Mouse (Mus musculus) granulocyte monocyte progenitor cell, adult 5-6 weeks (primary cell): Measurements from ENCODE around the gene Hist1h1d. TPM values are rescaled to one million over a fixed set of nuclear protein-coding genes. Genes with fewer than 3 reads are reported as not detected.
A peak's percentile ranks its signal among the peaks of the same experiment; 100 is the strongest.
"Not testable (repeated sequence)": the region's sequence is repeated elsewhere in the genome, so short reads cannot be mapped to it uniquely, and the experiment has no call there.

Source experiments
- ATAC-seq: replicated peaks from 2 replicates; pipeline ENCODE4 v1.8.0; 2016; ENCODE audit warnings: mild to moderate bottlenecking, moderate TSS enrichment, inconsistent platforms; ENCODE audit not compliant: poor library complexity, severe bottlenecking
- total RNA-seq, 2 experiments: library from RNA; stranded (forward) in 1 of 2; stranded (reverse) in 1 of 2; fragments of 200-712, 200-1000 nt in 1 of 2; fragments of >200 nt in 1 of 2; fragmentation: Nextera tagmentation in 1 of 2; gene quantifications; 2 replicates each; pipeline ENCODE4 v1.2.3; 2014 to 2017

Gene Hist1h1d
- total RNA-seq, 2 experiments from 2014 or later: 13.1 to 109 TPM

DNA sequence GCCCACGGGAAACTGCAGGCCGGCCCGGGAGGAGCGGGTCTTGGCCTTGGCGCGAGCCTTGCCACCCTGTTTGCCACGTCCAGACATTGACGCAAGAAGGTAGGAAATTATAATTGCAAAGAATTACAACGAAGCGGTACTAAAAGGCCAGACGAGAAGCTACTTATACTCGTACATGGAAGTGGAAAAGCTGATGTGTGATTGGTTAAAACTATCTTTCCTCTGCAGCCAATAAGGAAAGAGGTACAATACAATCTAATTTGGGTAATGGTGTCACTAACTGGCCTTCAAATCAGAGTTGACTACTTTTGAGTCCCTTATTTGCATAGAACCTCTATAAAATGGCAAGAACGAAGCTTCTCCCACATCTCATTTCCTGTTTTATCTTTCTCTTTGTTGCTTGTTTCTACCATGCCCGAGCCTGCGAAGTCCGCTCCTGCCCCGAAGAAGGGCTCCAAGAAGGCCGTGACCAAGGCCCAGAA is 18.0 kb downstream of the Hist1h1d start, which contains the start of the genes Hist1h2ae and Hist1h2bg:
Gene Hist1h2ae, minus strand, starts transcription at position 199 of the 482 bp plus-strand sequence.
Gene Hist1h2bg, plus strand, starts transcription at position 375 of the 482 bp plus-strand sequence.
- ATAC-seq: peak; percentile 71

DNA sequence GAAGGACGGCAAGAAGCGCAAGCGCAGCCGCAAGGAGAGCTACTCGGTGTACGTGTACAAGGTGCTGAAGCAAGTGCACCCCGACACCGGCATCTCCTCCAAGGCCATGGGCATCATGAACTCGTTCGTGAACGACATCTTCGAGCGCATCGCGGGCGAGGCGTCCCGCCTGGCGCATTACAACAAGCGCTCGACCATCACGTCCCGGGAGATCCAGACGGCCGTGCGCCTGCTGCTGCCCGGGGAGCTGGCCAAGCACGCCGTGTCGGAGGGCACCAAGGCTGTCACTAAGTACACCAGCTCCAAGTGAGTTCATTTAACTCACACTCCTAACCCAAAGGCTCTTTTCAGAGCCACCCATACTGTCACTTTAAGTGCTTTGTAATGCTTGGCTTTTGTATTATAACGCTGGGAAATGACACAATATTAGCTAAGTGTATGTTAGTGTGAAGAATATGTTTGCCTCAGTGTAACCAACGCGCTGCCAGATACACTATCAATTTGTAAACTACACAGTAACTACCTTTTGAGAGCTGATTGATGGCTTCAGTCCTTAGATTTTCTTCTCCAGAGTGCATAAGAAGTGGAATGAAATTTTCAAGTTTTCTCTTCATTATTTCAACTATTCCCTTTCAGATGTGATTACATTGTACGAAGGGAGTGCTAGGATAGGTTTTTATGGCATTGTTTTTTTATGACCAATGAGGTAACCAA is 18.6 kb downstream of the Hist1h1d start:
- peak; percentile 13; the same call in 1 of the 2 replicates for ATAC-seq

DNA sequence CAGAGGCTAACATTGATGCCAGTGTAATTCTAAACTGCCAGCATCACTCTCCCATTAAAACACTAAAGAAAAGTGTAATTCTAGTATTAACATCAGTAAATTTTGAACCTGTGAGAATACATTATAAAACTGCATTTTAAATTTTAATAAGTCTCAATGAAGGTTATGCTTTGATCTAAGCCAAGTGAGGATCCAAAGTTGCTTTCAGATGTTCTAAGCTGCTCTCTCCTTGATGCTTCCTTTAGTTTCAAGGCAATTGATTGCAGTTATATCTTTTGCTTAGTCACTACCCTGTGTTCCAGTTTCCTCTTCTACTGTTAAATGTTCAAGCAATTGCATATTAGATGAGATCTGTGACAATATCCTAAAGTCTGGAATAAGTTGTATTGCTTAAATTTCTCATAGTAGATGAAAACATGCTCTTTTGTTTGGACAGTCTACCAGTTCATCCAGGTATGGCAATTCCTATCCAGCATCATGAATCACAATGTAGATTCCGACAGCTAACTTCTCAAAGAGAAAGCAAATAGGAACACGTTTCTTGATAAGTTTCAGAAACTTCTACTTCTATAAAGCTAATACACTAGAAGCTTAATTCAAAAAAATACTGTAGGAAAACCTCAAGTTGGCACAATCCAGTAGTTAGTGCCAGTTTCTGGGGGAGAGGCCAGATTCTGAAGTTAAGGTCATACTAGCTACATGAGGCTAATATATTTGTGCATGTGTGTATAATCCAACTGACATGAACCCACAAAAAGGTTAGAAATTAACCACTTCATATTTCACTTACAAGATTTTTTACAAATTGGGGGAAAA is 19.4 kb downstream of the Hist1h1d start:
- no peak for ATAC-seq

DNA sequence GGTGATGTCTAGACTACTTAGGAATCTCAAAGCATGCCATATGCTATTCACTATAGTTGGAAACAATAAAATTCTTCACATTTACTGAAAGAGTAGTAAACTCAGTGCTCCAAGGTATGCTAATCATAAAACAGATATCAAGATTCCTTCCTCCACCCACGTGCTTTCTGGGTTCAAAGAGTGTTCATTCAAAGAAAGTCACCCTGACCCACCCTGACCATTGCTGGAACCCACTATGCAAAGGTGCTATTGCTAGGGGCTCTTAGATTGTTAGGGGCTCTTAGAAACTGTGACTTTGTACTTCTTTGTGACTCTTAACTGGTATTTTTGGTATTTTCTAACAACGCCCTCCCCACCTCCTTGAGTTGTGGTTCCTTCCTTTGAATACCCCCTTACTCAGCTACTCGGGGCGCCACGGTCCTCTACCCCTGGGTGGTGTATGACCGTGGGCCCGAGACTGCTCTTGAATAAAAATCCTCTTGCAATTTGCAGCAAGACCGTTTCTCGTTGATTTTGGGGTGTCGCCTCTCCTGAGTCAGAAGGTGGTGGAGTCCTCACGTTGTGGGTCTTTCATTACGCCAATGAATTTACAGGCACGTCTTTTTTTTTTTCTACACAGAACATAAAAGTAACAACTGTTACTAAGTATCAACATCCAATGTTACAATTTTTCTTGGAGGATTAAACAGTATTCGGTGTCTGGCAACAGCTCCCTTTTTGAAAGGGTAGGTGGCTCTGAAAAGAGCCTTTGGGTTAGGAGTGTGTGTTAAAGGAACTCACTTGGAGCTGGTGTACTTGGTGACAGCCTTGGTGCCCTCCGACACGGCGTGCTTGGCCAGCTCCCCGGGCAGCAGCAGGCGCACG is 20.2 kb downstream of the Hist1h1d start:
- ATAC-seq: not testable (repeated sequence)

DNA sequence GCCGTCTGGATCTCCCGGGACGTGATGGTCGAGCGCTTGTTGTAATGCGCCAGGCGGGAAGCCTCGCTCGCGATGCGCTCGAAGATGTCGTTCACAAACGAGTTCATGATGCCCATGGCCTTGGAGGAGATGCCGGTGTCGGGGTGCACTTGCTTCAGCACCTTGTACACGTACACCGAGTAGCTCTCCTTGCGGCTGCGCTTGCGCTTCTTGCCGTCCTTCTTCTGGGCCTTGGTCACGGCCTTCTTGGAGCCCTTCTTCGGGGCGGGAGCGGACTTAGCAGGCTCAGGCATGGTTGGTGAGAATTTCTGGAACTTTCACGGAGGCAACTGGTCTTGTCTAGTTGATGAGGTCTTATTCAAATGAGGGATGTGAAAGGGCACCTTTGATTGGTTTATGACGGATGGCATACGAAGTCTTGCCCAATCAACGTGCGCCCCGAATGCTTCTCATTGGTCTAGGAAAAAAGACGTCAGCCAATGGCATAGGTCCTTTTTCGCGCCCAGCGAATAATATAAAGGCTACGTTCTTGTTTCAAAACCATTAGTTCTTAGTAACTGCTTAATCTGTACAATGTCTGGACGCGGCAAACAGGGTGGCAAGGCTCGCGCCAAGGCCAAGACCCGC is 20.9 kb downstream of the Hist1h1d start, which contains the start of the genes Hist1h2bf and Hist1h2ad:
Gene Hist1h2bf, minus strand, starts transcription at position 299 of the 627 bp plus-strand sequence.
Gene Hist1h2ad, plus strand, starts transcription at position 484 of the 627 bp plus-strand sequence.
- peak; percentile 67 for ATAC-seq

DNA sequence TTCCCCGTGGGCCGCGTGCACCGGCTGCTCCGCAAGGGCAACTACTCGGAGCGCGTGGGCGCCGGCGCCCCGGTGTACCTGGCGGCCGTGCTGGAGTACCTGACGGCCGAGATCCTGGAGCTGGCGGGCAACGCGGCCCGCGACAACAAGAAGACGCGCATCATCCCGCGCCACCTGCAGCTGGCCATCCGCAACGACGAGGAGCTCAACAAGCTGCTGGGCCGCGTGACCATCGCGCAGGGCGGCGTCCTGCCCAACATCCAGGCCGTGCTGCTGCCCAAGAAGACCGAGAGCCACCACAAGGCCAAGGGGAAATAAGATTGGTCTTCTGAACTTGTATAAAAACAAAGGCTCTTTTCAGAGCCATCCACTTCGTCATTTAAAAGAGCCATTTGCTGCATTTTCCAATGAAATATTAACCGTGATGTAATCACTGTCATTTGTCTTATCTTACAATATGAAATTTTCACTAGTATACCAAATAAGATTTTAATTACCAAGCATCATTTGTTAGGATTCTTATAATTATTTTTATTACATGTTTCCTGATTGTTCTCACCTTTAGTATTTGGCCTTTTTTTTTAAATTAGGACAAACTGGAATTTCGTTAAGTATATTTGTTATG is 21.6 kb downstream of the Hist1h1d start:
- not testable (repeated sequence) for ATAC-seq

DNA sequence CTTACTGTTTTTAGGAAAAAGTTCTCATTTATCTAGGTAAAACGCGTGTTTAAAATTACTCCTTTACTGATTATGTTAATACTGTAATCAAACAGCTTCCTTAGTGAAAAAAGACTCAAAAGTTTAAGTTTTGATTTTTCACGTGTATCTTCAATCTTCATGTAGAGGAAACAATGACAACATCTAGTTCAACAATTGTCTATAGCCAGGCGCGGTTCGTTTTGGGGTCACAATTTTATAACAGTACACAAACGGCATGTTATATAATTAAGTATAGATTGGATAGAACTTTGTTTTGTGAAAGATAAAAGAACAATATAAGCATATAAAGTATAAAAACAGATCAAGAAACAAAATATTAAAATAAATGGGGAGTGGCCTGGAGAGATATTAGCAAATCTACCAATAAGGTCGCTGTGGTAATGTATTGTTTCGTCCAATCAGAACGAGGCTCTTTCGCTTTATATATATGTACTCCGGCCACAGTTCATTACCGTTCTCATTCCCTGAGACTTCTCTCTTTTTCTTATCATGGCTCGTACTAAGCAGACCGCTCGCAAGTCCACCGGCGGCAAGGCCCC is 22.3 kb downstream of the Hist1h1d start, which contains the start of gene Hist1h3d:
Gene Hist1h3d, plus strand, starts transcription at position 493 of the 581 bp plus-strand sequence.
- ATAC-seq: peak; percentile 43

DNA sequence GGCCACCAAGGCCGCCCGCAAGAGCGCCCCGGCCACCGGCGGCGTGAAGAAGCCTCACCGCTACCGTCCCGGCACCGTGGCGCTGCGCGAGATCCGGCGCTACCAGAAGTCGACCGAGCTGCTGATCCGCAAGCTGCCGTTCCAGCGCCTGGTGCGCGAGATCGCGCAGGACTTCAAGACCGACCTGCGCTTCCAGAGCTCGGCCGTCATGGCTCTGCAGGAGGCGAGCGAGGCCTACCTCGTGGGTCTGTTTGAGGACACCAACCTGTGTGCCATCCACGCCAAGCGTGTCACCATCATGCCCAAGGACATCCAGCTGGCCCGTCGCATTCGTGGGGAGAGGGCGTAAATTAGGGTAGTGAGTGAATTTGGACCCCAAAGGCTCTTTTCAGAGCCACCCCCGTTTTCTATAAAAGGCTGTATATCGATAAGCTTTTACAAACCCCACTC is 22.8 kb downstream of the Hist1h1d start:
- ATAC-seq: not testable (repeated sequence)

DNA sequence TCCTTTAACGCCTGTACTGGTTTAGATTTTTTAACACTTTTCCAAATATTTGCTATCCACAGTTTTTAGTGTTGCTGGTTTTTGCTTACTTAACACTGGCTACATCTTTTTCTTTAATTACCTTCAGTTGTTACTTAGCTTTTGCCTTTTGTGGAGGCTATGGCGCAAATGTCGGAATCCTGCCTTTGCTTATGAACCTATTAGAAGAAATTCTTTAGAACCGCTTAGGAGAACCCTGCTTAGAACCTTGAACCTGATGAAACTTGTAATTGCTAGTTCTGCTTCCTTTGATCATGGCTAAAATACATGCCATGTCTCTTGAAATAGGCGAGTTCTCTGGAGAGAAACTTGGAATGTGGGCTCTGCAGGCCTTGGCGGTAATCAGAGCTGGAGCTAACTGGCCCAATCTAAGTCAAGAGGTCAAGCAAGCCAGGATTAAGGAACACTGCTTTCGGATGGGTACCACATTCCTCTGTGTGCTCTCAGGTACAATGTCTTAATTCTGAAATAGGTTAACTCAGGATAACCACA is 23.4 kb downstream of the Hist1h1d start:
- ATAC-seq: no peak

DNA sequence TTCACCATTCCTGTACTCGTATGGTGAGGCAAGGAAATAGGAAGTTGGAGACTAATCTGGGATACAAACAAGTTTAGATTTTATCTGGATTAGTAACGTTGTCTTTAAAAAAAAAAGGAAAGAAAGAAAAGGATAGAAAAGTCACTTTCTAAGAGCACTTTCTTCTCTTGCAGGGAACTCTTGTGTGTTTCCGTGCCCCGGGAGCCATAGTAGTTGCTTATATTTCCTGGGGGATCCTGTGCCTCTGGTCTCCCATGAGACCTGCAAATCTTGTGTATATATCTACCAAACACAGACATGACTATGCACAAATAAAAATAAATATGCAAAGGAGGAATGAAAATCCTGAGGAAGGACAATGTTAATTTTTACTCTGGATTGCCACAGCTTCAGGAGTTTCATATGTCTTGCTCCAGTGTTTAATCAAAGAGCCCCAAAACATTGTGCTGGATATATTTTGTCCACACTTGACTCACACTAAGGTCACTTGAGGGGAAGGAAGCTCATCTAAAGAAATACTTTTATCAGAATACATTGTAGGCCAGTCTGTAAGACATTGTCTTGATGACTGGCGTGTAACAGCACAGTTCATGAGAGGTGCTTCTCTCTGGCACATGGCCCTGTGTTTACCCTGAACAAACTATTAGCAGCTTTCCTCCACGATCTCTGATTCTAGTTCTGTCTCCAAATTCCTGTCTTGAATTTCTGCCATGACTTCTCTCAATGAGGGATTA is 24.0 kb downstream of the Hist1h1d start:
- no peak for ATAC-seq

DNA sequence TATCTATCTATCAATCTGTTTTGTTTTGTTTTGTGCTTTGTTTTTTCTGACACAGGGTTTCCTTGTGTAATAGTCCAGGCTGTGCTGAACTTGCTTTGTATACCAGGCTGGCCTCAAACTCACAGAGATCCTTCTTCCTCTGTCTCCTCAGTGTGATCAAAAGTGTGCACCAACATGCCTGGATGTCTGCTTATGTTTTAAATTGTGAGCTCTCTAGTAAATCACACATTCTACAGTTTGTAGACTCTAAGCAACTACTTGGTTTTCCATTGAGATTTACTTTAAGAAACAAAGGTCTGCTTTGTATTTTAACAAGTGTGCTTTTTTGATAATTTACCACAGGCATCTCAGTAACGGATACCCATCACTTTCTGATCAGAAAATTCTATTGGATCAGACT is 24.8 kb downstream of the Hist1h1d start:
- no peak for ATAC-seq

DNA sequence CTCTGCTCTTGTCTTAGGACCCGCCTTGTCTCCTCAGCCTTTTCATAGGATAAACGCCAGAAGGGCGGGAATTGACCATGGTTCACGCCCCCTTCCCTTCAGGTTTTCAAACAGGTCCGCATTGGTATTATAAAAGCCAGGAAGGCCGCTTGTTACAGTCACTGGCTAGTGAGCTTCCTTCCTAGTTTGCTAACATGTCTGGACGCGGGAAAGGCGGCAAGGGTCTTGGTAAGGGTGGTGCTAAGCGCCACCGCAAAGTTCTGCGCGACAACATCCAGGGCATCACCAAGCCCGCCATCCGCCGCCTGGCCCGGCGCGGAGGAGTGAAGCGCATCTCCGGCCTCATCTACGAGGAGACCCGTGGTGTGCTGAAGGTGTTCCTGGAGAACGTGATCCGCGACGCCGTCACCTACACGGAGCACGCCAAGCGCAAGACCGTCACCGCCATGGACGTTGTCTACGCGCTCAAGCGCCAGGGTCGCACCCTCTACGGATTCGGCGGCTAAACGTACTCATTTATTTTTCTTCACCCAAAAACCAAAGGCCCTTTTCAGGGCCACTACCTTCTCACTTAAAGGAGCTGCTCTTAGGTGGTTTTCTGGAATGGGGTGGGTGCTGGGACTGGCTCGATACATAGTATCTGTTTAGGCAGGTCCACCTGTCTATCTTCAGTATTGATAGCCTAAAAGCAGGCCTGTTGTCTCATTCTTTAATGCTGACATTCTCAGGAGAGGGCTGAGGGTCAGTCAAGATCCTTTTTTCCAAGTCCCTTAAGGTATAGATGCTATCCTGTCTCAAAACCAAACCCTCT is 28.6 kb downstream of the Hist1h1d start, which contains the start of gene Hist1h4d:
Gene Hist1h4d, plus strand, starts transcription at position 191 of the 811 bp plus-strand sequence.
- ATAC-seq: peak; percentile 81

DNA sequence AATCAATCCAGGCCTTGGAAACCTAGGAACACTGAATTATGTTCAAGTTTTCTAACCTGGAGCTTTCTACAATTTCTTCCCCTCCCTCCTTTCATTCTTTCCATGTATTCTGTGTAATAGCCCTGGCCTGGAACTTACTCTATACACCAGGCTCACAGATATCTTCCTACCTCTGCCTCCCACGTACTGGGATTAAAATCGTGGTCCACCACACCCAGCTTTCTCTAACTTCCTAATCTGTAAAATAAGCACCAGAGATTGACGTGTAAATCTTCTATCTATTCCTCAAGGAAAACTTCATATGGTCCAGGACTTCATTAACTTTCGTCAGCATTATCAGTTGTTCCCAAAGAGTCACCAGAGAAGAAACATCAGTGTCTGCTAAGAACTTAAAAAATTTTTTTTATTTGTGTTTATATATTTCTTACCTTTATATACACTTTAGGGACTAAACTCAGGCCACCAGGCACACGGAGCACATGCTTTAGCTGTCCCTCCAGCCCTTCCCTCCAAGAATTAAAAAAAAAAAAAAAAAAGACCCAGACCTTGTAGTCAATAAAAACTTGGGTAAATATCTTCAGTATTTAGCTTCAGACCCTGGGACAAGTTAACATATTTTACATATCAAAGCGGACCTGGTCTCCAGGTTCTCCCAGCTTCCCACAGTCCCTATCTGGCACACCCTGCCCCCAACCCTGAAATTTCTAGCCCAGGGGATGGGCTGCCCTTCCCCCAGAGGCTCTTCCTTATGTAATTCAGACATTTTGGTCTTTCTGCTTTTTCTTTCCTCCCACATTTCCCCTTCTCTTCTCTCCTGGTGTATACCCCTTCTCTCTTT is 29.4 kb downstream of the Hist1h1d start:
- no peak for ATAC-seq

DNA sequence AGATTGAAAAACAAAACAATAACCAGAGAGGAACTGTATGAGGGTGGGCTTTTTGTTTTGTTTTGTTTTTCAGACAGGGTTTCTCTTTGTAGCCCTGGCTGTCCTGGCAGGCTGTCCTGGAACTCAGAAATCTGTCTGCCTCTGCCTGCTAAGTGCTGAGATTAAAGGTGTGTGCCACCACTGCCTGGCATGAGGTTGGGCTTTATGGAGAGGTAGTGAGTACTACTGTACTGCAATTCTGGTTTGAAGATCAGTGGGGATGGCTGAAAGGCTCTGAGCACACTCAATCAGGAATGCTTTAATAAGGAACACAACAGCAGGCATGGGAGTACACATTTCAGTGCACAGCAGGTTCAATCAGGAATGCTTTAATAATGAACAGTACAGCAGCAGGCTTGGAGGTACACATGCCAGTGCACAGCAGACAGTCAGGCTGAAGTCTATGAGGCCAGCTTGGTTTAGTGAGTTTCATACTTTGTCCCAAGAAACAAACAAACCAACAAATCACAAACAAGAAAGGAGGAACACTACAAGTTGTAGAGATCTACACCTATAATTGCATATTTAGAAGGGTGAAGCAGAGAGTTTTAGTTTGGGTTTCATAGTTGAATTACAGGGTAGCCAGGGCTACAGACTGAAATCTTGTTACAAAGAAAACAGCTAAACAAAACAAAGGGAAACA is 30.5 kb downstream of the Hist1h1d start:
- ATAC-seq: no peak

DNA sequence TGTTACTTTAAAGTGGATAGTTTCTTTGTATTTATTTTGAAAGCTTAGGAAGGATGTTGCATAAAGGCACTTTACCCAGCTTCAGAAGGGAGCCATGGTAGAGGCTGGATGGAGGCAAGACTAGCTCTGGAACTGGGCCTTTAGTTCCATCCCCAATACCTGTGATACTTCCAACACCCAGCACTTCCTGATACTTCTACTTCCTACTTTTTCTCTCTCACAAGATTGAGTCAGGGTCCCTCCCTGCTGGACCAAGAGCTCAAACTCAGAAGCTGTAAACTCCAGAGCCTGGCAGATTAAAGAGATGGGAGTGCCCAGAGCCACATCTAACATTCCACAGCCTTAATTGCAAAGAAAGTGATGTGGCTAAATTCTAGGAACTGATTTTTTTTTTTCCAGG is 31.3 kb downstream of the Hist1h1d start:
- ATAC-seq: no peak
